Mouse (Mus musculus) embryonic stem cell, embryonic (primary cell): ENCODE data around the gene Medag.

Source experiments
- CTCF ChIA-PET, 4 experiments: fragments of 300-600 bp in 2 of 4; fragments of 350-600 bp in 2 of 4; sonication (Branson Sonifier 250); formaldehyde crosslinking; loops; one replicate each; lab custom pipeline; 2022; ENCODE audit warnings: inconsistent platforms in 2 of 4; lab: Charles Lee
- POLR2A ChIA-PET, 4 experiments: fragments of 300-600 bp in 2 of 4; fragments of 350-600 bp in 2 of 4; sonication (Branson Sonifier 250); formaldehyde crosslinking; loops; one replicate each; lab custom pipeline; 2022; ENCODE audit warnings: antibody characterized with exemption in 4 of 4, inconsistent platforms in 1 of 4; lab: Charles Lee

Gene Medag

DNA sequence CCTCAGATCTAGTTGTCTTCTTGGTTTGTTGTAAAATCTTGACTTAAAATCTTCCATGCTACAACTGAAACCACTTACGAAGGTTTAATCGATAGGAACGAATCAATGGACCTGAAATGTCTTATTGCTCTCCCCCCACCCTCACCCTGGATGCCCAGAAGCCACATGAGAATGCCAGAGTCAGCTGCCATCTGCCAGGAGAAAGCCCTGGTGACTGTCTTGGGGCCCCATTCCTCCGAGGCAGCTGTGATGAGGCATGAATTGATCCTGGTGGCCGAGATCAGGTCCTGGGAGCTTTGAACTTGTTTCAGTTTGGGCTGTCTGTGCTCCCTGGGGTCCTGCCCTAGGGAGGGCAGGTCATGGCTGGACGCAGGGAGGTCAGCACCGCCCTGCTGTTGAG is 33.0 kb upstream of the Medag start:
- ChIA-PET CTCF (no interaction called here), POLR2A (interaction anchor here in 2 of 4 experiments (0.5 to 1.4 kb wide), 3 partner anchors 10 to 103 kb away, joined by 3 to 5 read pairs (median 3); no protein-coding TSS in a partner anchor)

DNA sequence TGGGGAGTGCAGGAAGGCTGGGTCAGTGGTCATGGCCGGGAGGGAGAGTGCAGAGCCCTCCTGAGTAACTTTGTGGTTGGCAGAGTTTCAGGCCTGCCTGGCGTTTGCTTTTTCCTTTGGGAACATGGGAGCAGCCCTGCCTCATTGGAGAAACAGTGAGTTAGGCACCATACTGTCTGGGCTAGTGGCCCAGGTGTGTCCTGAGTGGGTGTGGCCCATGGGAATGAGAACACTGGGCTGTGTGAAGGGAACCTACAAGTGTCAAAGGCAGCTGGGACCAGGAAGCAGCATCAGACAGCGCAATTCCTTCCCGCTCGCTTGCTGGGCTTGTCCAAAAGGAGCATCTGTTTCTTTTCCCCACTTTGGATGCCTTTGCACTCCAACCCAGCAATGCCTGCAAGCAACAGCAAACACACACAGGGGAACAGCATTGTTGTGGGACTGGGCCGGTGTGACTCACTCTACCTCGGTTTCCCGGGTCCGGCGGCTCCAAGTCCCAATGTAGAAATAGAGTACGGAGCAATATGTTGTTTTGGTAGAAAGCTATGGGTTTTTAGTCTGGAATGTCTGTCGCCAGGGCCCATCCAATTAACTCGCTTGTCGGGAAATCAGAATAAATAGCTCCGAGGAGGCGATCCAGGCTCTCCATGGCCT is 32.3 kb upstream of the Medag start:
- ChIA-PET POLR2A (interaction anchor here in 2 of 4 experiments (0.5 to 1.5 kb wide), 5 partner anchors 10 to 410 kb away, joined by 3 to 4 read pairs (median 3); no protein-coding TSS in a partner anchor), CTCF (interaction anchor here in 1 of 4 experiments (0.6 kb wide), 1 partner anchor 9 kb away, joined by 4 read pairs; no protein-coding TSS in a partner anchor)

DNA sequence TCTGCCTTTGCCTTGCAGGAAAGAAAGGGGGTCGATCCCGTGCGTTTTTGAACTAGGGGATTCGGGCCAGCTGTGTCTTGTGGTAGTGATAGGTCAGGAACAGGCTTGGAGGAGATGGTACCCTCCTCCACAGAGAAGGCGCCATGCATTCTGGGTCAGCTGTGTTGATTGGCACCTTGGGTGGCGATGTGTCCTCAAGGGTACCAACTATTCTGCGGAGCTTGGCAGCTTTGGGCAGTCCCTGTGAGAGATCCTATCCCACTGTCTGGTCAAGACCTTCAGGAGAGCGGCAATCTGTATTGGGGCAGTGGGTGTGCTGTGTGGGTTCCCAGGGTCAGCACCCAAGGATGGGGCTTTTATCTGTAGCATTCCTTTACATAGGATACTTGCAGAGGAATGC is 31.7 kb upstream of the Medag start:
- ChIA-PET CTCF (interaction anchor here in 1 of 4 experiments (0.6 kb wide), 1 partner anchor 482 kb away, joined by 3 read pairs; no protein-coding TSS in a partner anchor), POLR2A (interaction anchor here in 3 of 4 experiments (0.6 to 1.5 kb wide), 6 partner anchors 9 to 411 kb away, joined by 3 to 6 read pairs (median 3); no protein-coding TSS in a partner anchor)

DNA sequence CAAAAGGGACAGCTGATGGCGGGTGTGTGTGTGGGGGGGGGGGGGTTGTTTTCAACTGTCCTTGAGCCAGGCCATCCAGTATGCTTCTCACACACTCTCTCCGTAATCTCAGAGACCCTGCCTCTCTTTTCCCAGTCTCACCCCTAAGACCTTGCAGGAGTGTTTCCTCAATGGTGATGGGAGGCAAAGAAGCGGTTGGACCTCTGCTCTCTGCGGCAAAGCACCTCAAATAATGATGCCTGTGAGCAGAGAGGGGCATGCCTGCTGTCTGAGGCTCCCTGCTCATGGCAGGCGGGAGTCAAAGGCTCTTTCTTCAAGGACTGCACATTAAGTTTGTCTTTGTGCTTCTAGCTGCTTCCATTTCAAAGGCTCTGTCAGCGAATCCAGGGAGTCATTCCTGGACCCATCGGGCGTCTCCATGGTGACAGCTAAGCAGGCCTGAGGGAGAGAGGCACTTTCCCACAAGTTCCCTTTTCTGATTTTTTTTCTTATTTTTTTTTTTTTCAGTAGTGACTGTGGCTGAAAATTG is 31.1 kb upstream of the Medag start:
- ChIA-PET POLR2A (interaction anchor here (0.6 to 1.5 kb wide), 7 partner anchors 9 to 267 kb away, joined by 3 to 6 read pairs (median 3); no protein-coding TSS in a partner anchor), CTCF (interaction anchor here in 3 of 4 experiments (0.6 to 1.0 kb wide), 8 partner anchors 24 to 549 kb away, joined by 3 to 8 read pairs (median 3); partner anchors contain the start of gene Medag (in 1 of the 3))

DNA sequence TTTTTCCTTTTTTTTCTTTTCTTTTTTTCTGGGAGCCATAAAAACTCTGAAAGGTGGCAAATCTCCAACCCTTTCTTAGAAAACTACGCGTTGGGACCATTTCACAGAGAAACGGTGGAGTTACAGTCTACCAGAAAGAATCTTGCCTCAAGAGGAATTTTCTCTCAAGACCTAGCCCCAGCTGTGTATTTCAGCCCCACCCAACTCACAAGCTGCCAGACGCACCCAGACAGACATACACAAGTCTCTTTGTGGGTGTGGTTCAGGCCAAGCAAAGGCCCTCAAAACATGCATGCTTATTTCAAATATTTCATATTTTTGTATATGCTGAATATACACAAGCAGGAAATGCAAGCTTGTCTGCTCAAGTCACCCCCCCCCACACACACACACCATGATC is 29.6 kb upstream of the Medag start:
- CTCF ChIA-PET: interaction anchor here in 1 of 4 experiments (0.5 kb wide), 1 partner anchor 275 kb away, joined by 4 read pairs; no protein-coding TSS in a partner anchor
- POLR2A ChIA-PET: interaction anchor here in 3 of 4 experiments (0.6 to 1.2 kb wide), 11 partner anchors 9 to 528 kb away, joined by 3 to 7 read pairs (median 3); partner anchors contain the start of gene Hmgb1 (in 1 of the 3)

DNA sequence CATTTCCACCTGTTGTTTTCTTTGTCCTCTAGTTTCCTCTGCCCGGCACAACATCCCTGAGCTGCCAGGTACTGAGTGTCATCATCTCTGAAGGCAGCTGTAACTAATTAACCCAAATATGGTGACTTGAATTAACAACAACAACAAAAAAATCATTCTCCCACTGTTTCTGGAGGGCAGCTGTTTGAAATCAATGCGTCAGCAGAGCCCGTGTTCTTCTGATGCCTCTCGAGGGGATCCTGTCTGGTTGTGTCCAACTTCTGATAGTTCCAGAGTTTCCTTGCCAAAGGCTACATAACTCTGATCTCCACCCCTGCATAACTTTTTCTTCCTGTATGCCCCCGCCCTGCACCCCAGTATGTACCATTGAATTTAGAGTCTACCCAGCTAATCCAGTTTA is 28.9 kb upstream of the Medag start:
- CTCF ChIA-PET: no interaction called here
- POLR2A ChIA-PET: interaction anchor here in 3 of 4 experiments (0.6 to 1.2 kb wide), 7 partner anchors 14 to 527 kb away, joined by 3 to 7 read pairs (median 4); no protein-coding TSS in a partner anchor

DNA sequence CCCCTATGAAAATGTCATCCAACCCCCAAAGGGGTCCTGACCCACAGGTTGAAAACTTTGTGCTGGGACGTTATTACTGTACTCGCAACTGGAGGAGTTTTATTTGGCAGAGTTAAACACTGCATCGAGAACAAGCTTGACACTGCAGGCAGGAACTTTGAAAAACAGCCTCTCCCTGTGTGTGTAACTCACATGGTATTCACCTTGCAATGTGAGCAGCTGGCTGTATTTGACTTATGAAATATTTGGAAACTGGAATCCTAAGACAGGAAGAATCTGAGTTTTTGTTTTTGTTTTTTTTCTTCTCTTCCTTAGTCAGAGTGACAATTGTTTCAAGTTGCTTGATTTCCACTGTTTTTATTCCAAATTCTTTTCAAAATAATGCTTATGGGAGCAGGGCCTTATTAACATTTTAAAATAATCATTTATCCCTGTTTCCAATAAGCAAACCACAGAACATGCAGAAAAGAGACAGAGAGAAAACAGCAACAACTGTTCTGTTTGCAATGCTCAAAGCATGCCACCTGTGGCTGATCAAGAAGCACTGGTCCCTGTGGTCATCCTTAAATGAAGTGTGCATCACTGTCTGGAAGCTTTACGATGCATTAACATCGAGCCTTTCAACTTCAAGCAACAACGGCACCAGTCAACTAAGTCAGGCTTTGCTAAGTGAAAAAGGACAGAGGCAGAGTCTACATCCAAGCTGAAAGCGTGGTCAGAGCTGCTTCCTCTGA is 26.2 kb upstream of the Medag start:
- ChIA-PET CTCF (interaction anchor here (0.5 to 1.2 kb wide), 4 partner anchors 10 to 385 kb away, joined by 3 to 6 read pairs (median 4); no protein-coding TSS in a partner anchor), POLR2A (interaction anchor here in 2 of 4 experiments (1.3 to 1.5 kb wide), 2 partner anchors 9 to 10 kb away, joined by 3 to 4 read pairs; no protein-coding TSS in a partner anchor)

DNA sequence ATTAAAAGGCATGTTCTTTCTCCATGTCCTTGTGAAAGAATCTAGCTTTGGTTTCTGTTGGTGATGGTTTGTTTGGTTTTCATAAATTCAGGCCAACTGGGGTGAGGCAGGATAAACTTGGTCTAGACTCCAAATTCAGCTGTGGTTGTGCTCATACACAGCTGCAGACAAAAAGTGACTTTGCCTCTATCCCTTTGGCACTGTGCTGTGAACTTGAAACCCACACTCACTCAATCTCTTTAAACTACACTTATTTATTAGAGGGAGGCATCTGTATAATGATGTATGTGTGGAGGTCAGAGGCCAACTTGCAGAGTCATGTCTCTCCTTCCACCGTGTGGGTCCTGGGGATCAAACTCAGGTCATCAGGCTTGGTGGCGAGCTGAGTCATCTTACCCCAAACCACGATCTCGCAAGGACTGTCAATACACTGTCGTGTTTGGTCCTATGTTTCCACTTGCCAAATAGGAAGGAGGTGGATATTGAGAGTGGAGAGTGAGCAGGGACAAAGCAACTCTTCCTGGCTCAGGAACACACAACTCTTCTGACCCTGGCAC is 25.2 kb upstream of the Medag start:
- ChIA-PET POLR2A (interaction anchor here in 1 of 4 experiments (1.2 kb wide), 1 partner anchor 11 kb away, joined by 3 read pairs; no protein-coding TSS in a partner anchor), CTCF (interaction anchor here in 2 of 4 experiments (0.5 to 1.9 kb wide), 3 partner anchors 11 to 535 kb away, joined by 3 to 6 read pairs (median 4); no protein-coding TSS in a partner anchor)

DNA sequence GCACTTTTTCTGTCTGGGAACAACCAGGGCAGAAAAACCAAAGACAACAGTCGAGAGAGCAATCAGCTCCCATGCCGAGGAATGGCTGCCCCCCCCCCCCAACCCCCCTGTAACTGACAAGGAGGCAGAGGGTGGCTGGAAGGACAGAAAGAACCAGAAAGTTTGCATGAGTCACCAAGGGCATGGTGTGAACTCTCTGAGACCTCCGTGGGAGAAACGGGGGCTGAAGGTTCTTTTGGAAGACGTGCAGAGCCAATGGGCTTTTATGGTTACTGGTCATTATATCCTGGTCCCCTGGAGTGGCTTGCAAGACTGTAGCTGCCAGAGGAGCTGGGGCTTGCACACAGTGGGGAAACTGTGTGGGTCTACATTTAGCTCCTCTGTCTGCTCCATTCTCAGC is 22.6 kb upstream of the Medag start:
- CTCF ChIA-PET: interaction anchor here (0.6 to 1.7 kb wide), 9 partner anchors 10 to 314 kb away, joined by 3 to 10 read pairs (median 3); no protein-coding TSS in a partner anchor
- POLR2A ChIA-PET: interaction anchor here in 3 of 4 experiments (0.5 to 1.6 kb wide), 14 partner anchors 8 to 1063 kb away, joined by 3 to 8 read pairs (median 3); no protein-coding TSS in a partner anchor

DNA sequence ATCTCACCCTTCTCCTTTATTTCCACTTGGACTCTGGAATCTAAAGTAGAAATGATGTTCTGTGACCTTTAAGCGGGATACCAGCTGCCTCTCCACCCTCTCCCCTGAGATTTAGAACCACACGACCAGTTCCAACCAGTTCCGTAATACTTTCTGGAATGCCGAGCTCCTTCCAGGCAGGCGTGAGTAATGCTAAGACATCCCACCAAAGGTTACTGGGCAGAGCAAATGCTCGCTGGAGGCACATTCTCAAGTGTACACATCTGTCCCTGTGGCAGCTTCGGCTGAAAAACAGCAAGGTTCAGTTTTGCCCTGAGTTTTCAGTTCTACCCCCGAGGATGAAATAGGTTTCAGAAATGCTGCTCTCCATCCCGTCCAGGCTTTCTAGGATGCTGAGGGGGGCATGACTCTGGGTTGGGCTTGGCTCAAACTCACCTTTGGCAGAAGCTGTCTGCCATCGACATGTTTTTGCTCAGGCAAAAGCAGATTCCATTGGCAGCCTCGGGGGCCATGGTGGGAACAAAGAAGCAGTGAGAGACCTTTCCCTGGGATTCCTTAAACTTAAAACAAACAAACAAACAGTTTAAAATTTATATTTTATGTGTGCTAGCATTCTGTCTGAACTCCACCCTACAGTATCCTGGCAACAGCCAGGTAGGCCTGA is 21.9 kb upstream of the Medag start:
- CTCF ChIA-PET: interaction anchor here (0.6 to 1.7 kb wide), 8 partner anchors 14 to 313 kb away, joined by 3 to 10 read pairs (median 3); no protein-coding TSS in a partner anchor

DNA sequence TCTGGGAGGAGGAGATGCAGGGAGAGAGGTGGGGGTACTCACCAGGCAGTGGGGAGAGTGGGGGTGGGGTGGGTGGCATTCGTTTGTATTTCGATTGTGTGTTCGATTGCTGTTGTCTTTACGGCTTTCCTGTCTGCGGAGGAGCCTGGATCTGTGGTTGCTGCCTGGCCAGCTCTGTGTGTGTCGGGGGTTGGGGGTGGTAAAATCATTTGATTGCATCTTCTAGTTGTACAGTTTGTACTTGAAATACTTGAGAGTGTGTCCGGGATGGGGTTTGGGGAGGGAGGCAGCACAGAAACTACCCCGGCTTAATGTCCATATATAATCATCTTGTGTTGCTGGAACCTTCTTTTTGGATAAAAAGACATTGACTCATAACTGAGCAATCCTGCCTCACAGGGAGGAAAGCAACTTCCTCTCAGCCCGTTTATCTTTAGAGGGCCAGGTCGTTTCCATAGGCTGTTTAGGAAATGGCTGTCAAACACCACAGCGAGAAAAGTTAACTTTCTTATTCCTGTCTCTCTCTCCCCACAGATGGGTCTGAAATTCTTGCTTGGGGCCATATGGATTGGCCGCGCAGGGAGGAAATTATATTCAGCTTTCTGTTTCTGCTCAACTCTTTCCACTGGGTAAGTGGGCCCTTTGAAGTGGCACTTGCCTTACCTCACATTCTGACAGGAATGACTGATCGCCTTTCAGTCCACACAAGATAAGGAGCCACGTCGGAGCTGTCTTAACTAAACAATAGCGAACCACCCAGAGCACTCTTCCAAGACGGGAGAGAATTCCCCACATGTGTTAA is 19.8 kb upstream of the Medag start:
- ChIA-PET POLR2A (no interaction called here), CTCF (interaction anchor here in 2 of 4 experiments (0.8 to 0.9 kb wide), 2 partner anchors 16 kb away, joined by 3 read pairs; no protein-coding TSS in a partner anchor)

More for the DNA sequence above, 21.9 kb upstream of the Medag start:
- POLR2A ChIA-PET: interaction anchor here in 3 of 4 experiments (0.5 to 1.6 kb wide), 13 partner anchors 8 to 1064 kb away, joined by 3 to 14 read pairs (median 3); no protein-coding TSS in a partner anchor

DNA sequence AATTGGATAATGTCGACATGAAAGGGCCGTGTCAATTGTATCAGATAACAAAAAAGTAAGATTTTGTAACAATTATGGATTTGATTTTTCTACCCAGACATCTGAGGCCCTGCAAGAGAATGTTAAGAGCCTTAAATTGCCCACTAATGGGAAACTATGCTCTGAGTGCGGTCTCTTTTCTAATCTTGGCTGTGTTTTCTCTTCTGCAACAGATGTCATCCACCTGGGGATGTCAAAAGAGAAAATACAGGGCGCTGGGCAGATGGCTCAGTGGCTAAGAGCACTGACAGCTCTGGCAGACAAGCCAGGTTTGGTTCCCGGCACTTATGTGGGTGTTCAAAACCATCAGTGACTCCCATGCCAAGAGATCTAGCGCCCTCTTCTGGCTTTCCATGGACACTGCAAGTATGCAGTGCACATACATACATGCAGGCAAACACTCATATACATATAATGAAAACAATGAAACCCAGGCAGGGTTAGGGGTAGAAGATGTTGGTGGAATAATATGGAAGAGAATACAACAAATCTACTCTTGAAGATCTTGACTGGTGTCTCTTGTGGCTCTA is 19.0 kb upstream of the Medag start:
- ChIA-PET CTCF (no interaction called here), POLR2A (no interaction called here)

DNA sequence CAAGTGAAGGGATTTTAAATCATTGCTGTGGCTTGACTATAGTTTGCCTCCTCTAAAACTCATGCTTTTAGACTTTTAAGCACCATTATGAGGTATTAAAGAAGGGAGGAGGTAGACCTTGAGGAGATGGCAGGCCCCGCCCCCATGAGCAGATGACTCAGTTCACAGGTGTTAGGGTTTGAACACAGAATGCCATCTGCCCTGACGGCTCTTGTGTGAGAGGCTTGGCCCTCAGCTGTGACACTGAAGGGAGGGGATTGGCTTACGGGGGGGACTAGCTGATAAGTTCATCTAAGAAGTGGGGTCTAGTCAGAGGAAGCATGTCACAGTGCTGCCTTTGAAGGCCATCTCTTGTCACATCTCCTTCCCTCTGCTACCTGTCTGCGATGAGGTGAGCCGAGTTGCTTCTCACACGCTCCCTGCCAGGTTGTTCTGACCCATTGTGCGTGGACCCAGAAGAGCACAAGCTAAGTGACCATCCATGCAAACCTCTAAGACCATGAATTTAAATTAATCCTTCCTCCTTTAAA is 10.0 kb upstream of the Medag start:
- POLR2A ChIA-PET: interaction anchor here in 1 of 4 experiments (1.4 kb wide), 1 partner anchor 10 kb away, joined by 5 read pairs; the partner anchor contains the start of gene Medag
- CTCF ChIA-PET: interaction anchor here in 2 of 4 experiments (0.6 to 1.9 kb wide), 2 partner anchors 16 to 25 kb away, joined by 3 to 5 read pairs; no protein-coding TSS in a partner anchor

DNA sequence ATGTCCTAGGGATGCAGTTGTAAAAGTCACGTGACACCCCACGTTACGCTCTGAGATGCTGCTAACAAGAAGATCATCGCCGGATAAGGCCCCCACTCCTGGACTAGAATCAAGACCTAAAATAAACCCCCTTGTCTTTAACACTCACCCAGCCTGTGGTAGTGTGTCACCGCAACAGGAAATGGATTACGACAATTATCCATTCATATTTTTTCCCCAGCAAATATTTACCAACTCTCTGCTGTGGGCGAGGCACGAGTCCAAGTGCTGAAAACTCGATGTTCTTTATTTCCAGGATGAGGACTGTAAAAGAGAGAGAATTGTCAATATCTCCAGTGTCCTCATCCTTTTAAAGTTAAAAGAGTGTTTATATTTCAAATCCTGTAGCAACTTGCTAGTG is 9.5 kb upstream of the Medag start:
- ChIA-PET POLR2A (no interaction called here), CTCF (interaction anchor here in 2 of 4 experiments (1.9 to 2.9 kb wide), 2 partner anchors 26 kb away, joined by 5 to 8 read pairs; no protein-coding TSS in a partner anchor)

DNA sequence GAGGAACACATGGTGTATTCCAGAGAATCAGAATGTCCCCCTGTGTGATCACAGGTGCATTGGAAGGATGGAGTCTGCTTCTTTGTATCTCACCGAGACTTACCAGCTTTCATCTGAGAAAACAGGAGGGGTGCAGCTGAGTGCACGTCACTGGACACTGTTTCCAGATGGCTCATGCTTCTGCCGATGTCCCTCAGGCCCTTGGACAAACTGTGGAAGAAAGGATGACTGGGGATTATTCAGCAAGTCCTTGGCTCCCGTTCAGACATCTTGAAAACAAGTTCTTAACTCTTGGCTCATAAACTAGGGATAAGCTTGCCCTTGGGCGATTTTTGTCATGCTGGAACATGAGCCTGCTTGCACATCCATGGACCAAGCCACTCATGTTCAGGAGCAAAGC is 8.2 kb upstream of the Medag start:
- ChIA-PET POLR2A (interaction anchor here in 2 of 4 experiments (0.6 to 0.7 kb wide), 2 partner anchors 372 to 443 kb away, joined by 3 to 4 read pairs; no protein-coding TSS in a partner anchor), CTCF (interaction anchor here (0.5 to 2.9 kb wide), 7 partner anchors 14 to 302 kb away, joined by 3 to 8 read pairs (median 4); no protein-coding TSS in a partner anchor)
